In the genomic region with DNA sequence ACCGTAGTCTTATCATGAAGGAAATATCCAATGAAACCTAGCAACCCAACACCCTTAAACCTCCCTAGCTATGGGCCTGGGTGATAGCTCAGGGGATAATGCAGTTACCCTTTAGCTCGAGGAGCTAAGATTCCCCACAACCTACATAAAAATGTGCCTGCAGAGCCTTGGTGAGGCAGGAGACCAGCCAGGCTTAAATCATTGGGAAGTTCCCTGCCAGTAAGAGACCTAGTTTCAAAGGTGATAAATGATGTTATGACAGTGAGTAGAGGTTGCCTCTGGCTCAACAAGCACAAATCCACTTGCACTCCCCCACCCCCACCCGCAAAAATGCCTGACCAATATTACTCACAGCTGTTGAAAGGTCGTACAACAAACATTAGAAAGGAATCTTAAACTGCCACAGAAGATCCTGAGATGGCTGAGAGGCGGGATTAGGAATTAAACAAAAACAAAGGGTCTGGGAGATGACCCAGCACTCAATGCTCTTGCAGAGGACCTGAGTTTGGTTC, we compare ENCODE assay signal across 13 mouse cellular contexts.
"Had no signal": no experiment of that assay in that cellular context is flagged by ENCODE, and none has a peak within 500 bp of the region (broad histone marks: within the 10 kb centered on the region; RNA-seq: fewer than 3 reads in every experiment).

No protein-coding gene starts in this region.

- DNase-seq: liver, postnatal 0 days; lung, adult 2 months; lung, postnatal 14 days; lung, postnatal 36 days; midbrain, embryonic 14.5 days; retina, postnatal 1 day; right cerebral cortex, adult 18-20 months; right cerebral cortex, postnatal 14 days; thymus, adult 18-20 months; thymus, postnatal 14 days; thymus, postnatal 36 days had no signal

- ATAC-seq: liver, postnatal 0 days; lung, postnatal 0 days; midbrain, embryonic 16.5 days had no signal
